Mouse (Mus musculus) neural tube, embryonic 15.5 days (tissue): ENCODE results near the gene Hist2h3b. TPM values are rescaled to one million over a fixed set of nuclear protein-coding genes. Genes with fewer than 3 reads are reported as not detected.

Source experiments
- ATAC-seq: fragments of 200-750 bp; cut with Nextera tagmentation; 2 replicates; pipeline ENCODE4 v1.8.0; 2017; ENCODE audit warnings: mild to moderate bottlenecking, moderate TSS enrichment, moderate library complexity; ENCODE audit not compliant: low FRiP score
- H3K27ac ChIP-seq: fragments of 300-500 bp; sonication (generic); replicated peaks from 2 replicates; pipeline ENCODE4 v1.5.1; 2015; ENCODE audit warnings: mild to moderate bottlenecking, inconsistent platforms
- H3K27me3 ChIP-seq: fragments of 300-500 bp; sonication (generic); replicated peaks from 2 replicates; pipeline ENCODE4 v1.6.1; 2015; ENCODE audit warnings: inconsistent platforms
- H3K36me3 ChIP-seq: fragments of 300-500 bp; sonication (generic); 2 replicates; pipeline ENCODE4 v1.6.1; 2015; ENCODE audit warnings: inconsistent platforms
- H3K4me1 ChIP-seq: fragments of 300-500 bp; sonication (generic); 2 replicates; pipeline ENCODE4 v1.6.1; 2015; ENCODE audit warnings: inconsistent platforms
- H3K4me2 ChIP-seq: fragments of 300-500 bp; sonication (generic); 2 replicates; pipeline ENCODE4 v1.6.1; 2015; ENCODE audit warnings: inconsistent platforms, mild to moderate bottlenecking, moderate library complexity
- H3K4me3 ChIP-seq: fragments of 300-500 bp; sonication (generic); replicated peaks from 2 replicates; pipeline ENCODE4 v1.5.1; 2015; ENCODE audit warnings: mild to moderate bottlenecking, inconsistent platforms
- H3K9ac ChIP-seq: fragments of 300-500 bp; sonication (generic); replicated peaks from 2 replicates; pipeline ENCODE4 v1.6.1; 2015; ENCODE audit warnings: mild to moderate bottlenecking, inconsistent platforms
- H3K9me3 ChIP-seq: fragments of 300-500 bp; sonication (generic); replicated peaks from 2 replicates; pipeline ENCODE4 v1.6.1; 2016; ENCODE audit warnings: inconsistent platforms
- WGBS: fragments of 180-500 bp; shearing (Covaris S2); methylation state at CpG from one replicate; pipeline ENCODE4 v1.1.7; 2015; ENCODE audit warnings: mixed read lengths; 5-methylcytosine and 5-hydroxymethylcytosine counted together
- polyA plus RNA-seq: library from polyadenylated mRNA; unstranded; fragments of >200 nt; fragmentation: Nextera tagmentation; extraction: Ambion mirVana; gene quantifications from 2 replicates; pipeline ENCODE4 v1.2.1, GENCODE M21; 2015

Hist2h3b gene
- polyA plus RNA-seq, 1 experiment from 2014 or later, result 9.4 TPM

DNA sequence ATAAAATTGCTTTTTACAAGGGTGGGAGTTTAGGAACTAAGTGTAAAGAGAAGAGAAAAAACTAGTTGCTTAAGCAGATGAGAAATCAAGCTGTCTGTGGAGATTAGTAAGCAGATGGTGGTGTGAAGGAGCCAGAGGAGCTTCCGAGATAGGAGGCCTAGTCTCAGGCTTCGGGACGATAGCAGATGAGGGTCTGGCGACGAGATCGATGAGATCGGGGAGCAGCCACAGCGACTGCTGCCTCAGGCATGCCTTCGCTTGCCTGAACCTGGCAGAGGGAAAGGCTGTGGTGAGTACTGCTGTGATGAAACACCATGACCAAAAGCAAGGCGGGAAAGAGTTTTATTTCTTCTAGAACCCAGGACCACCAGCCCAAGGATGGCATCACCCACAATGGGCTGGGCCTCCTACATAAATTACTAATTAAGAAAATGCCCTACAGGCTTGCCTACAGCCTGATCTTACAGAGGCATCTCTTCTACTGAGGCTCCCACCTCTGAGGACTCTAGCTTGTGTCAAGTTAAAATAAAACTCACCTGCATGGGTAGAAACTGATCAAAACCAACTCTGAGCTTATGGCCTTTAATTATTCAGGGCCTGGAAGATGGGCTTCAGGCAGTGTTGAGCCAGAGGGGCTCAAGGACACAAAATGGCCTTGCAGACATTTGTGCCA lies 13.6 kb upstream of the Hist2h3b start:
- 46% methylated on average over 10 of the region's 10 CpGs for WGBS
- no peak overlapping the region for H3K4me3 ChIP-seq
- no peak for ATAC-seq
- no peak overlapping the region for H3K9ac ChIP-seq
- no peak overlapping the region for H3K4me2 ChIP-seq
- H3K27me3 ChIP-seq, result no peaks in the 10 kb centered on the region
- H3K27ac ChIP-seq, result no peak overlapping the region
- no peaks in the 10 kb centered on the region for H3K36me3 ChIP-seq
- no peaks in the 10 kb centered on the region for H3K9me3 ChIP-seq
- no peaks in the 10 kb centered on the region for H3K4me1 ChIP-seq

DNA sequence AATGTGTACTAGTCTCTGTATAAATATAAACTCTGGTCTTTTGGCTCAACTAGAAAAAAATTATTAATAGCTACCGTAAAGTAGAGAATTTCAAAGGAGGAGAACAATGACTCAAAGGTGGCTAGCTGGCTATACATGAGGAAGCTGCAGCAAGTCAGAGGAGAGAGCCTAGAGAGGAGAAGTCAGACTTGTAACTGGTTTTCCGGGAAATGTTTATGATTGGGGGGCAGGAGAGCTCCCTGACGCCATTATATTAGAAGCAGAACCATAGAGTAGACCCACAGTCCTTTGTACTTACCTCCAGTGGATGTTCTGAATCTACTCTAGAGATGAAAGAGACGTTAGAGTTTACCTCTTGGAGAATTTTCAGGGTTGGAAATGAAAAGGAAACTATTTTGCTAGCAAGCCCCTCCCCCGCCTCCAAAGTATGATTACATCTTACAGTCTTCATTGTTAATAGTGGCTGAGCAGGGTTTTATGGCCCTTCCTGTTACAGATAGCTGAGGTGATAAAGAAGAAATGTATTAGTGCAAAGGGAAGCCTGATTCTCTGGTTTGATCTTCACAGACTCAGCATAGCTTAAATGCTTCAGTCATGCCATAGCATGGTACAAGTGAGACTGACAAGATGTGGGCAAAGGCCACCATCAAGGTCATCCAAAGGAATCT lies 12.4 kb upstream of the Hist2h3b start:
- H3K4me3 ChIP-seq, result no peak overlapping the region
- H3K4me2 ChIP-seq, result no peak overlapping the region
- WGBS, result 83% methylated on average over 5 of the region's 5 CpGs
- H3K27ac ChIP-seq, result no peak overlapping the region
- no peaks in the 10 kb centered on the region for H3K36me3 ChIP-seq
- H3K9ac ChIP-seq, result no peak overlapping the region
- no peaks in the 10 kb centered on the region for H3K4me1 ChIP-seq
- no peaks in the 10 kb centered on the region for H3K27me3 ChIP-seq
- H3K9me3 ChIP-seq, result no peaks in the 10 kb centered on the region
- ATAC-seq, result no peak

DNA sequence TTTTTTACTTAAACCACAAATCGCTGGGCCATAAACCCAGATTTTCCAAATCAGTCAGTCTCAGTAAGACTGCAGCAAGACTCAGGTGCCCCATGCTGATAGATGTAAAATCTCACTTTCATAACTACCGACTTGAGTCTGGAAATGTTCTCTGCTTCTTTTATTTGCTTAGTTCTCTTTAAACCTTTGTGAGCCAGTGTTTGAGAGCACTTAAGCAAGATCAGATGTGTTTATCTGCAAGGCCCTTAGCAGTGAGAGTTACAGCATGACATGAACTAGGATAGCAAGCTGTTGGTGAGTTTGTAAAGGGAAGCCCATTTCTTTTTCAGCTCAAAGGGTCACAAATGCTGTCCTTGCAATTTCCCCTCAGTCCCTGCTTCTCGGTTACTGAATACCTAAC lies 11.3 kb upstream of the Hist2h3b start:
- Histone ChIP-seq H3K27me3 (no peaks in the 10 kb centered on the region), H3K27ac (no peak overlapping the region), H3K4me1 (peaks cover 10% of the 10 kb centered on the region), H3K9ac (no peak overlapping the region), H3K4me3 (no peak overlapping the region), H3K36me3 (no peaks in the 10 kb centered on the region), H3K9me3 (no peaks in the 10 kb centered on the region), H3K4me2 (no peak overlapping the region)
- 89% methylated on average over 3 of the region's 3 CpGs for WGBS
- no peak for ATAC-seq

DNA sequence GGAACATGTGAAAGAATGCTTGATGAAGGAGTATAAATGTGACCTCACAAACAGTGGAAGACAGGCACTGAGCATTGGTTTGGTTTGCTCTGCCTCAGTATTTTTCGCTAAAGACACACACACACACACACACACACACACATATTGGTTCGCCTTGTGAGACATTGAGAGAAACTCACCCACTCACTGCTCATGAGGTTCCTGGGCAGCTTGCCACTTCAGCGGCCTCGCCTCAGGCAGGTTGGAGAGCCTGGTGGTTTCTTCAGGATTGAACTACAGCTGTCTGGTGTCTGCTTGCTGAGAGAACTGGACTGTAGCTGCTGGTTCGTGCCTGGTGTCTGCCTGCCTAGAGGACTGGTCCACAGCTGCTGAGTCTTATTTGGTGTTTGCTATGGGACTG lies 8.2 kb upstream of the Hist2h3b start:
- no peak for ATAC-seq
- H3K27ac ChIP-seq, result no peak overlapping the region
- H3K4me3 ChIP-seq, result no peak overlapping the region
- H3K4me2 ChIP-seq, result no peak overlapping the region
- H3K4me1 ChIP-seq, result peaks cover 25% of the 10 kb centered on the region
- H3K27me3 ChIP-seq, result no peaks in the 10 kb centered on the region
- no peak overlapping the region for H3K9ac ChIP-seq
- WGBS, result 96% methylated on average over 5 of the region's 5 CpGs
- H3K9me3 ChIP-seq, result no peaks in the 10 kb centered on the region
- H3K36me3 ChIP-seq, result no peaks in the 10 kb centered on the region

DNA sequence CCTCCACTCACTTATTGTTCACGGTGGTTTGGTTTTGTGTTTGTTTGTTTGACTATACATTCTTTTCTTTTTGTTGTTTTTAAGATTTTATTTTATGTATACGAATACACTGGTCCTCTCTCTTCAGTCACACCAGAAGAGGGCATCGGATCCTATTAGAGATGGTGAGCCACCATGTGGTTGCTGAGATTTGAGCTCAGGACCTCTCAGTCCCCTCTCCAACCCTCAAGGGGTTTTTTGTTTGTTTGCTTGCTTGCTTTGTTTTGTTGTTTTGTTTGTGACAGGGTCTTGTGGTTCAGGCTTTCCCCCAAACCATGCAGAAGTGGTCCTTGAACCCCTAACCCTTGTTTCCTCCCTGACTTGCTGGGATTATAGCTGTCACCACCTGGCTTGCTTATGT lies 6.8 kb upstream of the Hist2h3b start:
- peak overlapping the region; percentile 89 for H3K9ac ChIP-seq
- no peaks in the 10 kb centered on the region for H3K9me3 ChIP-seq
- H3K4me2 ChIP-seq, result peak overlapping the region; percentile 73
- WGBS, result 50% methylated on average over 3 of the region's 3 CpGs
- no peaks in the 10 kb centered on the region for H3K27me3 ChIP-seq
- peak overlapping the region; percentile 66 for H3K4me3 ChIP-seq
- H3K36me3 ChIP-seq, result no peaks in the 10 kb centered on the region
- H3K4me1 ChIP-seq, result peaks cover 25% of the 10 kb centered on the region
- H3K27ac ChIP-seq, result peak overlapping the region; percentile 99
- ATAC-seq, result no peak

DNA sequence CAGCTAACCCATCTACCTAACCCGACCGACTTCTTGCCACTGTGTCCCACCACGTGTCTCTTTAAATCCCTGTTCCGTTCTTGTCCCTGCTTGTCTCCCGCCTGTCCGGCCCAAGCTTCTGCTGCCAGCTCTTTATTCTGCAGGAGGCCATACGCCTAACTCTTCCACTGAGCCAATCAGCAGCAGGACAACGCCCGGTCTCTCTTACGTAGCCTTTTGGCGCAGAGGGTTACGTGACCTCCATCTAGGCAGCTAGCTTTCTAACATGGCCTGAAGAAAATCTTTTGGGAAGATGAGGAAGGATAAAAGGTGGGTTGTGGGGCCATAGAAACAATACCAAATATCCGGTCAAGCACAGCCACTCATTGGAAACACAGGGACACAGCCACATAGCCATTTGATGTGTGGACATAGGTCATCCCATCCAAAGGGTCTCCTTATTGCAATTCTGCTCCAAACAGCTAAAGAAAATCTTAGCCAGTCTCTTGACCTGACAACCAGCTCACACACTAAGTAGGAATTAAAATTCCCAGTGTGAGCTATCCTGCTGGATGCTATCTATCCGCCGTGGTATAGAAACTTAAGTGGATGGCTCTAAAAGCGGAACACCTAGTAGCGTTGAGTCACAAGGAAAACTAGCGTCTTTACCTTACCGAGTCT lies 6.1 kb upstream of the Hist2h3b start:
- Histone ChIP-seq H3K9me3 (no peaks in the 10 kb centered on the region), H3K4me3 (peak overlapping the region; percentile 66), H3K4me2 (peak overlapping the region; percentile 73), H3K9ac (peak overlapping the region; percentile 89), H3K36me3 (no peaks in the 10 kb centered on the region), H3K27ac (peak overlapping the region; percentile 99), H3K4me1 (peaks cover 25% of the 10 kb centered on the region), H3K27me3 (no peaks in the 10 kb centered on the region)
- WGBS, result under 1% methylated on average over 19 of the region's 19 CpGs
- peak; percentile 84 for ATAC-seq

DNA sequence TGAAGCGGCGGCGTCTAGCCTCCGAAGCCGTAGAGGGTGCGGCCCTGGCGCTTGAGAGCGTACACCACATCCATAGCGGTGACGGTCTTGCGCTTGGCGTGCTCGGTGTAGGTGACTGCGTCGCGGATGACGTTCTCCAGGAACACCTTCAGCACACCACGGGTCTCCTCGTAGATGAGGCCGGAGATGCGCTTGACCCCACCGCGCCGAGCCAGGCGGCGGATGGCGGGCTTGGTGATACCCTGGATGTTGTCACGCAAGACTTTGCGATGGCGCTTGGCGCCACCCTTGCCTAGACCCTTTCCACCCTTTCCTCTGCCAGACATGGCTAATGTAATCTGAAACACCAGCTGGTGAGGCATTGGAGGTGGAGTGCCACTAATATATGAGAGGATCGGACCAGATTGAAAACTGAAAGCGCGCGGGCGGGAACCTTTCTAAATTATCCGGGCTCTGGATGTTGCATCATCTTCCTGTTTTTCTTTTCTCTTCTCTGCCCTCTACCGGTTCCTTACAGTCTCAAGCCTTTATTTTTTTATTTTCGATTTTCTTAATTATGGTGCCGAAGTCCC lies 5.4 kb upstream of the Hist2h3b start, which contains the start of gene Hist2h4:
Gene Hist2h4, minus strand, starts transcription at position 333 of the 572 bp plus-strand sequence.
- Histone ChIP-seq H3K4me1 (peaks cover 31% of the 10 kb centered on the region), H3K36me3 (no peaks in the 10 kb centered on the region), H3K4me3 (peak within 1 kb of the TSS; percentile 66), H3K9ac (peak within 1 kb of the TSS; percentile 89), H3K27me3 (no peaks in the 10 kb centered on the region), H3K9me3 (no peaks in the 10 kb centered on the region), H3K4me2 (peak within 1 kb of the TSS; percentile 73), H3K27ac (peak within 1 kb of the TSS; percentile 99)
- WGBS, result 0% methylated on average over 36 of the region's 40 CpGs
- ATAC-seq, result peak; percentile 91

DNA sequence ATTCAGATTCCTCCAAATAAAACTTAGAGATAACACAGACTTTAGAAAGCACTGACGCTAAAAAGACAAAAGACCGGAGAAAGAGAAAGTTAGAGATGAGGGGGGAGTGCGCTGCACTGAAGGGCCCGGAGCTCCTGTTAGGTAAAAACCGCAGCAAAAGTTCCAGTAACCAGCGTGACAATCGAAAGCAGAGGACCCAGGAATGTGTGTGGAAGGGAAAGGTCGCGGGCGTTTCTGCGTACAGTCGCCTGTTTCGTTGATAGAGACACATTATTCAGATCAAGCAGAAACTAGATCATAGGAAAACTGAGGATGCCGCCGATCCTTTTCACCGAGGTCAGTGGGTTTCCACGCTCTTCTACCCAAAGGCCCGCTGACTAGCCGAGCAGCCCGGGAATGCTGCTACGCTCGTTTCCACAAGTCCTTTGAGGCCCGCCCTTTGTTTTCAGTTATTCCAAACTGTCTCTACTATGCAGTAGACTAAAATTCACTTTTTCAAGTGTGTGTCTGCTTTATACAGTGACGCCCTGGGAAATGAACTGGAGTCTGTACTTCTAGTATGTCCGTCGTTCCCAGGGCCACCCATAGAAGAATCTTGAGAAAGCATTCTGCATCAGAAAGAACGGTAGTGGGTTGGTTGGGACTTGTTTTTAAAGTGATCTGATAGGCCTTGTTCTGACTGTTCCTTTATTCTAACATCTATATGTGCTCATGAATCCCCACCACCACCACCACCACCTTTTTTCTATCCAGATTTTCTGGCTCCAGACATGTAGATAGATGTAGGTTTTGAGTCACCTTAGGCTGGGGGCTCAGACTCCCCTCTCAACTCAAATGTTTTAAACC lies 4.7 kb upstream of the Hist2h3b start:
- Histone ChIP-seq H3K4me1 (peaks cover 33% of the 10 kb centered on the region), H3K36me3 (no peaks in the 10 kb centered on the region)
- 4% methylated on average over 27 of the region's 27 CpGs for WGBS

DNA sequence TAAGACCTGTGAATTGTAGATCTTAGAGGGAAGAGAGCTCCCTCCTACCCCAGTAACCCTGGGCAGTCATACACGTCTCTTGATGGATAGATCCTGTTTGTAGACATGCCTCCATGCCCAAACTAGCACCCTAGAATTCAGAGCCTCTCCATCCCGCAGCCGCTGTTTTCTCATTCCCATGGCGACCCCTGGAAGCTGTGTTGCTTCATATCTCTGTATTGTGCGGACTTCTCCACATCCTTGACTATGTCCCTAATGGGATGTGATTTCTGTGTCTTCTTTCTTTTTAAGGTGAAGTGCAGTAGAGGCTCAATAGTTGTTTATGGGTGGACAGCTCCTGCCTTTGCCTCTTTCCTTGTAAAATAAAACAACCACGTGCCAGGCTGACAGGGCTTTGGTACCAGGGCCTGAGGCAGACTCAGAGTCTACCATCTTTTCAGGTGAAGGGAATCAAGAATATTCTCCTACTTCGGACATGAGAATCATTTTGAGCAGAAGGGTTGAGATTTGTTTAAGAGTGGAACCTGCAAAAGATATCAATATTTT lies 4.0 kb upstream of the Hist2h3b start:
- H3K27me3 ChIP-seq, result no peaks in the 10 kb centered on the region
- H3K9ac ChIP-seq, result no peak overlapping the region
- ATAC-seq, result no peak
- WGBS, result 71% methylated on average over 7 of the region's 7 CpGs
- peak overlapping the region; percentile 99 for H3K27ac ChIP-seq
- H3K36me3 ChIP-seq, result no peaks in the 10 kb centered on the region
- H3K4me1 ChIP-seq, result peaks cover 36% of the 10 kb centered on the region
- H3K4me3 ChIP-seq, result peak overlapping the region; percentile 66; the same call in 1 of the 2 replicates
- no peaks in the 10 kb centered on the region for H3K9me3 ChIP-seq
- peak overlapping the region; percentile 73 for H3K4me2 ChIP-seq

More for the DNA sequence above, 4.7 kb upstream of the Hist2h3b start:
- peak overlapping the region; percentile 99 for H3K27ac ChIP-seq
- no peaks in the 10 kb centered on the region for H3K9me3 ChIP-seq
- peak overlapping the region; percentile 66 for H3K4me3 ChIP-seq
- peak overlapping the region; percentile 73 for H3K4me2 ChIP-seq
- no peaks in the 10 kb centered on the region for H3K27me3 ChIP-seq
- peak overlapping the region; percentile 55 for H3K9ac ChIP-seq
- peak; percentile 42; the same call in 1 of the 2 replicates for ATAC-seq

DNA sequence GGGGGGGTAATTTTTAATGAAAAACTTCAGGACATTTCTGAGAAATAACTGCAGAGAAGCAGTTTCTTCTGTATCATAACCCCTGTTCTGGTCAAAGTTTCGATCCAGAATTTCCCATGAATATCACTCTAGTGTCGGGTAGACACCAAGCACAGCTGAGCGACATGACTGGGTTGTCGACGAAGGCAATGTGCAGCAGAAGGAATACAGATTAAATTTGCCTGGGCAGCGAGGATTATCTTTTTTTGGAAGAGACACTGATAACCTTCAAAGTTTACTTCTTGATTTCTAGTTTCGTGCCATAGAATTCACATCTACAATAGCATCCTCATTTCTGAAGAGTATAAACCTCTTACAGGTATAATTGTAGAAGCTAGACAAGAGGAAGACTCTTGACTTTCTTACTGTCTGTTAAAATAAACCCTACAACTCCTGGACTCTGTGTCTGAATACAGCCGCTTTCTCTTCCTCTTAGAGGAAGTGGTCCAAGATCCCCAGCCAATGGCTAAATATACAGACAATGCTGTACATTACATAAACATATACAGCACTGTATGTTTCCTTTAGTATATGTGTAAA lies 2.2 kb upstream of the Hist2h3b start:
- Histone ChIP-seq H3K4me2 (no peak overlapping the region), H3K9me3 (no peaks in the 10 kb centered on the region), H3K4me3 (no peak overlapping the region), H3K27me3 (no peaks in the 10 kb centered on the region), H3K36me3 (no peaks in the 10 kb centered on the region), H3K4me1 (peaks cover 35% of the 10 kb centered on the region), H3K27ac (no peak overlapping the region), H3K9ac (no peak overlapping the region)
- WGBS, result 94% methylated on average over 8 of the region's 8 CpGs
- no peak for ATAC-seq
